Mouse (Mus musculus) layer of hippocampus, adult 9-10 months (tissue): Measurements from ENCODE around the gene Caps2.
"Not testable (repeated sequence)": the region's sequence is repeated elsewhere in the genome, so short reads cannot be mapped to it uniquely, and the experiment has no call there.

ENCODE experiments used
- DNase-seq: peaks from one replicate; pipeline ENCODE4 v3.0.0; 2022; ENCODE audit warnings: low spot score

The Caps2 gene

GRCm38 (mm10) chr10:112163168-112163766 lies at the start of gene Caps2:
Caps2 (plus strand) TSS chr10:112163621.
- DNase-seq, result no peak

DNA sequence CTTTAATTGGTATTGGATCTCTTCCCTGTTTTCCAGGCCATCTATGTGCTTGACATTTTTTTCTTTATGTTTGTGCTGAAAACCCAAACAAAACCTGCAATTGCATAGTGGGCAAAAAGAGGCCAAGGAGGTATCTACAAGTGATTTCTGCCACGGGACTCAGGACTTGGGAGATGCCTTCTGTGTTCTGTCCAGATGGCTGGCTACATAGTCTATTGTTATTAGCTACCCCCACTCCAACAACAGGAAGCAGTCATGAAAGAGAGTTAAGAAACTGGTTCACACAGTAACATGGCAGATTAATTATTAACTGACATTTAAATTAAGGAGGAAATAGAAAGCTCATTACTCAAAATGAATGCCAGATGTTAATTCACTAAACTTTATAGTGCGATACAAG lies 38.3 kb upstream of the Caps2 start:
- not testable (repeated sequence) for DNase-seq

DNA sequence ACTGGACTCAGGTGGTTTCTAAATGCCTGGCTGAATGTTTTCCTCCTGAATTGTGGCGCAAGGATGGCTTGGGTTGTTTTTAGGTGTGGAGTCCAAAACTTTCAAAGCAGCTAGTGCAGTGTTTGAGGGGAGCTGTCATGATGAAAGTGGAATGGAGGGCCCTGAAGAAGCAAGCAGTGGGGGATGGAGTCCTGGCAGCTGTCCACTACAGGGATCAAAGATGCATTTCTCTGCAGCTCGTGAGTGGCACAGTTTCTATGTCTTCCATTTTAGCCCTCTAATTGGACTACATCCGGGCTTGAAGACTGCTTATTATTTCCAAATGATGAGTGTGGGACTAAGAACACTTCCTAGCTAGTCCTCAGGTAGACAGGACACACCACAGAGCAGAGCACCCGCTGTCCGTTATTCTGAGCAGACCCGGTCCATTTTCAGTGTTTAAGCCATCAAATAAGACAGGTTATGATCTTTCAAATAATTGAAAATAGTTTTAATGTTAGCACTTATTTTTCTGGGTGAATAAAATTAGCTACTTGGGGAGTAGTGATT lies 35.7 kb upstream of the Caps2 start:
- not testable (repeated sequence) for DNase-seq

- no peak for DNase-seq
Observed at GRCm38 (mm10) chr10:112132194-112132593, 31.2 kb upstream of the Caps2 start.

DNA sequence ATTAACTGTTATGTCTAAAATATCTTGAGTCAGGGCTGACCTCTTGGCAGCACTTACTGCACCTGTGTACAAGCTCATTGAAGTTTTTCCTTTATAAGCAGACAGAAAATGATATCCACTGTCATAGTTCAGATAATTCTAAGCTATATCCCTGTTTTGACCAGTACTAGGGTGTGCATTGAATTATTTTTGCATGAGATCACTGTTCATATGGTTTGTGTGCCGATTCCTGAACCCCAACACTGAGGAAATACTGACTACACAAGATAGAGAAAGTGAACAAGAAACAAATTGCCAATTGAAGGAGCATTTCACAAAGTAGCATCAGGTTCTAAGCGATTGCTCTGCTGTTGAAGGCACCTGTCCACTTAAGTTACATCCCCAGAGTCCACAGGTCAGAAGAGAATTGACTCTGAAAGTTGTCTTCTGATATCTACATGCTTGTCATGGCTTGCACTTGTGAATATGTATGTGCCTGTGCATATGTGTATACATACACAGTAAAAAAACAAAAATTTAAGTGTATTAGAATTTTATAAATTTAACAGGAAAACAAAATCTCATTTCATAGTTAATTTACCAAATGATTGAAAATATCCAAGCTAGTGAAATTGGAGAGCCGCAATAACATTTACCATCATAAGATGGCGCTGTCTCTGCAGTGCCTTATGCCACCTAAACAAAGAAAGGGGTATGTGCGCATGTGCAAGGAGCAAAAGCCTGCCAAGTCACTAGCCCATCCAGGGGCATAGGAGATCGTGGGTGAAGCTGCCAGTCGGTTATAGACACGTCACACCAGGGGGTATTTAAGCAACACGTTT lies 25.2 kb upstream of the Caps2 start:
- peak; percentile 35 for DNase-seq

DNA sequence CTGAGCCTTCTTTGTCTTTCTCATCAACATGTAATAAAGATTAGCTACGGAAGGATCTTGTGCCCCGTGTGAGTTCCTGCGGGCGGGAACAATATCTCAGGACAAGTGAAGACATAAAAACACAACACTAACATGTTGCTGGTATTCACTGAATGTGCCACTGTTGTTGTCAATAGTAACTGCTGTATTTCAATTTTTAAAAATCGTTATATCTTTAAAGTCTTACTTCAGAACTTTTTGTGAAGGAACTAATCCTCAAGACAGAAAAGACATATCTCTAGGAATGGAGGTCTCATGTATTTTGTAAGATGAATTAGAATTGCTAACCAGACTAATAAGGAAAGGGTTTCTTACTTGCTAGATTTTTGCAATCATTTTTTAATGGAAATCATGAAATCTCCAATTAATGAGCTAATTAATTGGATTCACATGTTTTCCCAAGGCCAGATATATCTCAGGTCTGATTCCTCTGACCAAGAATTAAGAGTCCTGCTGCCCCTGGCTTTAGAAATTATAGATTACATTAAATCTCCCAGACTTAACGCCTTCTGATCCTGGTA lies 24.5 kb upstream of the Caps2 start:
- no peak for DNase-seq

GRCm38 (mm10) chr10:112139834-112140233 lies 23.6 kb upstream of the Caps2 start:
- DNase-seq, result no peak

DNA sequence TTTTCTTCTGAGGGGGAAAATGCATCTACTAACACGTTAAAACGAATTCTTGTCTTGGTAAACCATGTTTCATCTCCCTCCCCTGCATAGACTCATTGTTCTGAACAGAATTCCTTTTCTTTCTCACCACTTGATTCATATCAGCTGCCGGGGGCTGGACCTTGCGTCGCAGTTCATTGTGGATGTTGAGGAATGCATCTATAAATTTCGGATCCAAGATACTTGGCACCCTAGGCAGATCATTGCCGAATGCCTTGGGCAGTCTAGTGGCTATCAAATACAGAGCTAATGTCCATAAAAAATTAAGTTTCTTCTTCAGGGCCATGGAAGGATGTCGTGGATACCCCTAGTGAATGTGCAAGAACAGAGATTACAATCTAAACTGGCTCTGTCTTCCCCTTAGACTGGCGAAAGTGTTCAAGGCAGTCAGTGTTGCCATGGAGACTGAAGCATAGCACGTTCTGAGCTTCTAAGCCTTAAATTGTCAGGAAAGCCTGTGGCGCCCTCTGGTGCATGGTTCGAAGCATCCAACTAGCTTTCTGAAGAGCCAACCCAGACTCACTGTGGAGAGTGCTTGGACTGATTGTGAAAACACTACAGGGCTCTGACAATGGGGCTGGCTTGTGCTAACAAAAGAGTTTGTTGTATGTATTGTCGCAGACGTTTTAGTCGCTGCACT lies 3.4 kb upstream of the Caps2 start, which contains the start of gene Glipr1l3:
TSS of gene Glipr1l3 (minus strand) at position 446 of the 679 bp plus-strand sequence.
- peak; percentile 87 for DNase-seq

GRCm38 (mm10) chr10:112177027-112177426 lies 13.6 kb downstream of the Caps2 start:
- DNase-seq, result not testable (repeated sequence)

DNA sequence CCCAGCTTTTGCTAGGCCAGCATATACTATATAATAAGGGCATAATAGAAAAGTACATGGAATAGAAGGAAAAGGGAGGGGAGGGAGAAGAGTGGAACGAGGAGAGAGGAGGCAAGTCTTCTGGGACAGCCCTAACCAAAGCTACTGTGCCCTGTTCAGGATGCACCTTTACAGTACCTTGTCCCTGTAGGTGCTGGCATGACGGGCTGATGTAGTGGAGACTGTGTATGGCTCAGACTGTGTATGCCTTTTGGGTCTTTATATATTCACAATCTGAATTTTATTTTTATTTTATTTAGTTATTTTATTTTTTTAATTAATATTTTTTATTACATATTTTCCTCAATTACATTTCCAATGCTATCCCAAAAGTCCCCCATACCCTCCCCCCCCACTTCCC lies 30.5 kb downstream of the Caps2 start:
- not testable (repeated sequence) for DNase-seq

DNA sequence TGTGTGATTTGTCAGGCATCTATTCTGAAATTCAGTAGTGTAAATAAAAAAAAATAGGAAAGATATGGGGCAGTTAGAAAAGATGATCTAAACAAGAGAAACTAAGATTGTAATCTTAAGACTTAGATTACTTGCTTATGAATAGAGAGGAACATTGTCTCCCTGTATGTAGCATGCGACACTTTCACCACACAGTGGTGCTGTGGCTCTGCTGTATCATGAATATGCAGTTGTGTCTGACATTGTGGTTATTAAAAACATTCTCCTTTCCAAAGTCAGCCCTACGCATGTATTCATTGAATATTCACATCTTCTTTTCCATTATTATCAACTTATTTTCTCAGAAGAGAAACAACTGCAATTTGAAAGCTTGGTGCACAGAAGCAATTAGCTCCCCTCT lies 40.0 kb downstream of the Caps2 start:
- DNase-seq, result peak; percentile 40

GRCm38 (mm10) chr10:112227073-112227472 lies 63.7 kb downstream of the Caps2 start:
- no peak for DNase-seq

GRCm38 (mm10) chr10:112229091-112229843 lies 65.8 kb downstream of the Caps2 start:
- DNase-seq, result not testable (repeated sequence)

GRCm38 (mm10) chr10:112232733-112233132 lies 69.3 kb downstream of the Caps2 start:
- not testable (repeated sequence) for DNase-seq

DNA sequence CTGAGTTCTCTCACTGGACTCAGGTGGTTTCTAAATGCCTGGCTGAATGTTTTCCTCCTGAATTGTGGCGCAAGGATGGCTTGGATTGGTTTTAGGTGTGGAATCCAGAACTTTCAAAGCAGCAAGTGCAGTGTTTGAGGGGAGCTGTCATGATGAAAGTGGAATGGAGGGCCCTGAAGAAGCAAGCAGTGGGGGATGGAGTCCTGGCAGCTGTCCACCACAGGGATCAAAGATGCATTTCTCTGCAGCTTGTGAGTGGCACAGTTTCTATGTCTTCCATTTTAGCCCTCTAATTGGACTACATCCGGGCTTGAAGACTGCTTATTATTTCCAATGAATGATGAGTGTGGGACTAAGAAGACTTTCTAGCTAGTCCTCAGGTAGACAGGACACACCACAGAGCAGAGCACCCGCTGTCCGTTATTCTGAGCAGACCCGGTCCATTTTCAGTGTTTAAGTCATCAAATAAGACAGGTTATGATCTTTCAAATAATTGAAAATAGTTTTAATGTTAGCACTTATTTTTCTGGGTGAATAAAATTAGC lies 72.0 kb downstream of the Caps2 start:
- DNase-seq, result not testable (repeated sequence)

DNA sequence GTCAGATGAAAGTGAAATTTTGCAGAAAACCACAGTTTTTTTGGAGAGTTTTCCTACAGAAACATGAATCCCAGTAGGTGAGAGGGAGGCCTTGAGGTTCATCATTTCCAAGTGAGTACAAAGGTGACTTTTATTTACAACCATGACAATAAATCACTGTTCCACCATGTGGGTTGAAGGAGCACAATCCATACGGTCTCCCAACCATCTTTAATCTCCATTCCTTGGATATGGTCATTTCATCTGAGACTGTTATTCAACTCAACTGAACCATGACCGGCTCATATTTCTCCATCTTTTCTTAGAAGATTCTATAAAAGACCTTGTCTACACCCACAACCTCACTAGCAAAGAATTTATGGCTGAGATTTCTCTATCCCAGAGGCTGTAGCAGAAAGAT lies 84.9 kb downstream of the Caps2 start:
- DNase-seq, result no peak

DNA sequence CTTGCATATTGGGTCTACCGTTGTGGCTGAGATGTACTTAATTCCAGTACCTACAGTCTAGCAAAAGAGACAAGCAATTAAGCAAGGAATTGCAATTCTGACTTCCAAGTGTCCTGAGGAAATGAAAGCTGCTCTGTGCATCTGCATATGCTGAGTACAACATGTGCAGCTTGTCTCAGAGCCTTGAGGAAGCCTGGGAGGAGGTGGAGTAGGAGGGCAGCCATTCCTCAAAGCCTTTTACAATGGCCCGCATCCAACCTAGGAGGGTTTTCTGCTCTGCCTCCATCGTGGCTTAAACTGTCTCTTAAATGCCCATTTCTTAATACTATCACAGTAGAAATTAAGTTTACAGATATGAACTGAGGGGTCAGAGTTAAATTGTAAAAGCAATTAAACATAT lies 100.0 kb downstream of the Caps2 start:
- no peak for DNase-seq
